Mouse (Mus musculus) heart, postnatal 0 days (tissue): ENCODE measurements around the gene Tfe3. TPM values are rescaled to one million over a fixed set of nuclear protein-coding genes. Genes with fewer than 3 reads are reported as not detected.

Experiments
- ATAC-seq: fragments of 200-750 bp; cut with Nextera tagmentation; 2 replicates; pipeline ENCODE4 v1.8.0; 2017; ENCODE audit warnings: low read depth, moderate number of reproducible peaks, moderate library complexity; ENCODE audit not compliant: insufficient read depth
- DNase-seq: peaks from one replicate; pipeline ENCODE4 v3.0.0-alpha.2; 2016; ENCODE audit warnings: low spot score
- H3K27ac ChIP-seq: fragments of 300-500 bp; sonication (generic); 2 replicates; pipeline ENCODE4 v1.5.1; 2014; ENCODE audit warnings: low read depth, mild to moderate bottlenecking
- H3K27me3 ChIP-seq: fragments of 300-500 bp; sonication (generic); 2 replicates; pipeline ENCODE4 v1.6.1; 2014; ENCODE audit warnings: low read length, mixed read lengths; ENCODE audit not compliant: control insufficient read depth, insufficient read depth
- H3K36me3 ChIP-seq: fragments of 300-500 bp; sonication (generic); replicated peaks from 2 replicates; pipeline ENCODE4 v1.6.1; 2014; ENCODE audit warnings: low read length, mixed read lengths; ENCODE audit not compliant: control insufficient read depth, insufficient read depth
- H3K4me1 ChIP-seq: fragments of 300-500 bp; sonication (generic); 2 replicates; pipeline ENCODE4 v1.6.1; 2014; ENCODE audit warnings: antibody characterized with exemption; ENCODE audit not compliant: control insufficient read depth, insufficient read depth
- H3K4me2 ChIP-seq: fragments of 300-500 bp; sonication (generic); 2 replicates; pipeline ENCODE4 v1.6.1; 2014; ENCODE audit warnings: low read depth, mild to moderate bottlenecking, low read length, moderate library complexity
- H3K4me3 ChIP-seq: fragments of 300-500 bp; sonication (generic); 2 replicates; pipeline ENCODE4 v1.5.1; 2014; ENCODE audit warnings: low read depth, low read length
- H3K9ac ChIP-seq: fragments of 300-500 bp; sonication (generic); replicated peaks from 2 replicates; pipeline ENCODE4 v1.6.1; 2014; ENCODE audit warnings: low read depth, low read length, mixed read lengths
- H3K9me3 ChIP-seq: fragments of 300-500 bp; sonication (generic); replicated peaks from 2 replicates; pipeline ENCODE4 v1.6.1; 2016; ENCODE audit warnings: low read length; ENCODE audit not compliant: control insufficient read depth
- CTCF ChIP-seq: IDR thresholded peaks from 2 replicates; pipeline ENCODE4 v1.5.1; 2016; ENCODE audit warnings: antibody characterized with exemption, control low read depth, low read depth
- EP300 ChIP-seq: IDR thresholded peaks from 2 replicates; pipeline ENCODE4 v1.6.1; 2016; ENCODE audit warnings: antibody characterized with exemption, low read depth
- WGBS: fragments of 180-500 bp; shearing (Covaris S2); extraction: QIAGEN DNeasy Blood & Tissue Kit; methylation state at CpG from one replicate; pipeline ENCODE4 v1.1.7; 2014; 5-methylcytosine and 5-hydroxymethylcytosine counted together
- polyA plus RNA-seq: library from polyadenylated mRNA; unstranded; fragments of >200 nt; fragmentation: Nextera tagmentation; extraction: Ambion mirVana; gene quantifications from 2 replicates; pipeline ENCODE4 v1.2.1, GENCODE M21; 2015
- total RNA-seq: library from RNA; depleted of rRNA; stranded (reverse); fragments of >200 nt; gene quantifications from 2 replicates; pipeline ENCODE4 v1.2.3, GENCODE M21; 2014; ENCODE audit warnings: low replicate concordance

Tfe3 gene
- total and polyA plus RNA-seq, 2 experiments from 2014 or later, result 8.4 to 11.5 TPM

DNA sequence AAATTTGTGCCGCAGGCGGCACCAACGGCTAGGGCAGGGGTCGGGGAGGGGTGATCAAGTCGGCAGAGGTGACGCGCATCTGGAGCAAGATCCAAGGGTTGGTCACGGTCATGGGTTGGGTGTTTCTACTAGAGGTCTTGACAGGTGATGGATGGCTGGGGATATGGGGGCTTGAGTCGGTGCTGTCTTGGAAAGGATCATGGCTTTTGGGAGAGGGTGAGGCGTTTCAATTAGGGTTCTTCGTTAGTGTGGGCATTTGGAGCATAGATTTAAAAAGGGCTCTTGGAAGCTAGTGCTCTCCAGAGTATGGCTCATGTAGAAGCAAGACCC lies 40.1 kb upstream of the Tfe3 start:
- peaks cover 21% of the 10 kb centered on the region for H3K36me3 ChIP-seq
- DNase-seq (no peak), ATAC-seq (no peak)
- peak overlapping the region; percentile 60 for H3K4me2 ChIP-seq
- no peak for TF ChIP-seq CTCF
- no peak for TF ChIP-seq EP300
- 21% methylated on average over 11 of the region's 11 CpGs for WGBS
- peak overlapping the region; percentile 62 for H3K9ac ChIP-seq
- no peaks in the 10 kb centered on the region for H3K27me3 ChIP-seq
- peak overlapping the region; percentile 67 for H3K4me3 ChIP-seq
- no peaks in the 10 kb centered on the region for H3K9me3 ChIP-seq
- H3K4me1 ChIP-seq, result no peaks in the 10 kb centered on the region
- peak overlapping the region; percentile 95 for H3K27ac ChIP-seq

DNA sequence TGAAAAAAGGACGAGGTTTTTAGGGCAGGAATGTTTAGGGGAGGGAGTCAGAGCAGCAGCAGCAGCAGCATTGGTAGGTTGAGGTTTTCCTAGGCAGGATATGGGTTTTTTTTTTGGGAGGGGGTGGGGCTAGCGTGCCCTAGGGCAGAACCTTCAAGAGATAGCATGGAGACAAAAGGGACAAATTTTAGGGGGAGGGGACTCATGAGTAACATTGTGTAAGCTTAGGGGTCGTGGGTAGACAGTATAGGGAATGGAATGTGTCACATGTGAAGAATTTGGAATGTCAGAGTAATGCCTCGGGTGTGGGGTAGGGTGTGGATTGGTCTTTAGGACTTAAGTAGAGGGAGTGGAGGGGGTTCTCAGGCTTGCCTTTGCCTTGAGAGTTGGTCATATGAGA lies 39.7 kb upstream of the Tfe3 start:
- TF ChIP-seq EP300 (no peak), CTCF (no peak)
- Histone ChIP-seq H3K4me3 (peak overlapping the region; percentile 67), H3K27me3 (no peaks in the 10 kb centered on the region), H3K4me2 (peak overlapping the region; percentile 60), H3K36me3 (peaks cover 23% of the 10 kb centered on the region), H3K27ac (peak overlapping the region; percentile 95; the same call in 1 of the 2 replicates), H3K9ac (peak overlapping the region; percentile 62), H3K9me3 (no peaks in the 10 kb centered on the region), H3K4me1 (no peaks in the 10 kb centered on the region)
- WGBS, result 21% methylated on average over 4 of the region's 4 CpGs
- no peak for ATAC-seq
- no peak for DNase-seq

DNA sequence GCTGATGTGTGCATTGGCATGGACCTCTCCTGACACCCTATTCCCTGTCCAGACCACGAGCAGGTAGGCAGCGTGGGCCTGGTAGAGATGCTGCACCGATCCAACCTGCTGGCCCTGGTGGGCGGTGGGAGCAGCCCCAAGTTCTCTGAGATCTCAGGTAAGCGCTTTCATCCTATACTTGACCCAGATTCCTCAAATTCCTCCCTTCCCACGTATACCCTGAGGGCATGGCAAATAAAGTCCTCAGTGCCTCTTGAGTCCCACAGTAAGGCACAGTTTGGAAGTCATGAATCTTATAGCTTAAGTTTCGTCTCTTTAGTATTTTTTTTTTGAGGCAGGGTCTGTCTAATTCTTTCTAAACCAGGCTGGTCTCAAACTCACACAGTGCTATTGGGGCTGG lies 38.2 kb upstream of the Tfe3 start:
- no peak for DNase-seq
- H3K4me3 ChIP-seq, result no peak overlapping the region

DNA sequence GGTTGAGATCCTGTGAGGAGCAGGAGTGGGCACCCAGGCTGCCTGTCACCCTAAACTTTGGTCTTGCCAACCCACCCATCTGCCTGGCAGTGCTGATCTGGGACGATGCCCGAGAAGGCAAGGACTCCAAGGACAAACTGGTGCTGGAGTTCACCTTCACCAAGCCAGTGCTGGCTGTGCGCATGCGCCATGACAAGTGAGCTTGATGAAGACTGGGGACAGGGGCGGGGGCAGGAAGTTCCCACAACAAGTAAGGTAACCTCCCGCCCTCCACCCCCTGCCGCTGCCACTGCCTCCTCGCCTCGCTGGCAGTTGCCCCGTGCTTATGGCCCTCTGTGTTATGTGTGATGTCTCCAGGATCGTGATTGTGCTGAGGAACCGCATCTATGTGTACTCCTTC lies 36.5 kb upstream of the Tfe3 start:
- Histone ChIP-seq H3K9me3 (no peaks in the 10 kb centered on the region), H3K4me2 (no peak overlapping the region), H3K27ac (no peak overlapping the region), H3K4me3 (no peak overlapping the region), H3K4me1 (no peaks in the 10 kb centered on the region), H3K36me3 (peaks cover 23% of the 10 kb centered on the region), H3K27me3 (no peaks in the 10 kb centered on the region), H3K9ac (no peak overlapping the region)
- DNase-seq, result no peak
- no peak for ATAC-seq
- no peak for TF ChIP-seq CTCF
- no peak for TF ChIP-seq EP300
- WGBS, result 79% methylated on average over 12 of the region's 12 CpGs

More for the DNA sequence above, 38.2 kb upstream of the Tfe3 start:
- no peak overlapping the region for H3K4me2 ChIP-seq
- no peak for TF ChIP-seq EP300
- no peak for TF ChIP-seq CTCF
- whole genome bisulfite sequencing, result 67% methylated on average over 5 of the region's 7 CpGs
- no peak overlapping the region for H3K9ac ChIP-seq
- no peaks in the 10 kb centered on the region for H3K4me1 ChIP-seq
- no peaks in the 10 kb centered on the region for H3K9me3 ChIP-seq
- no peak overlapping the region for H3K27ac ChIP-seq
- no peaks in the 10 kb centered on the region for H3K27me3 ChIP-seq
- H3K36me3 ChIP-seq, result peaks cover 23% of the 10 kb centered on the region
- ATAC-seq, result no peak

DNA sequence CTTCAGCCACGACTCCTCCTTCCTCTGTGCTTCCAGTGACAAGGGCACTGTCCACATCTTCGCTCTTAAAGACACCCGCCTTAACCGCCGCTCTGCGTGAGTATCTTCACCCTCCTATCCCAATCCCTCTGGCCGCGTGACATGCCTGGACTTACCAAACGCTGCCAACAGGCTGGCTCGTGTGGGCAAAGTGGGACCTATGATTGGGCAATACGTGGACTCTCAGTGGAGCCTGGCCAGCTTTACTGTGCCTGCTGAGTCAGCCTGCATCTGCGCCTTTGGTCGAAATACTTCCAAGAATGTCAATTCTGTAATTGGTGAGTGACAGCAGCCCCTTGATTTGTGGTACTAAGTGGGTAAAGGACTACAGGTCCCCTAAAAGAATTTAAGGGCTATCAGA lies 35.2 kb upstream of the Tfe3 start:
- Histone ChIP-seq H3K36me3 (peaks cover 23% of the 10 kb centered on the region), H3K9ac (no peak overlapping the region), H3K27ac (no peak overlapping the region), H3K9me3 (no peaks in the 10 kb centered on the region), H3K4me2 (no peak overlapping the region), H3K27me3 (no peaks in the 10 kb centered on the region), H3K4me3 (no peak overlapping the region), H3K4me1 (no peaks in the 10 kb centered on the region)
- DNase-seq (no peak), ATAC-seq (no peak)
- WGBS, result 83% methylated on average over 13 of the region's 13 CpGs
- no peak for TF ChIP-seq CTCF
- no peak for TF ChIP-seq EP300

DNA sequence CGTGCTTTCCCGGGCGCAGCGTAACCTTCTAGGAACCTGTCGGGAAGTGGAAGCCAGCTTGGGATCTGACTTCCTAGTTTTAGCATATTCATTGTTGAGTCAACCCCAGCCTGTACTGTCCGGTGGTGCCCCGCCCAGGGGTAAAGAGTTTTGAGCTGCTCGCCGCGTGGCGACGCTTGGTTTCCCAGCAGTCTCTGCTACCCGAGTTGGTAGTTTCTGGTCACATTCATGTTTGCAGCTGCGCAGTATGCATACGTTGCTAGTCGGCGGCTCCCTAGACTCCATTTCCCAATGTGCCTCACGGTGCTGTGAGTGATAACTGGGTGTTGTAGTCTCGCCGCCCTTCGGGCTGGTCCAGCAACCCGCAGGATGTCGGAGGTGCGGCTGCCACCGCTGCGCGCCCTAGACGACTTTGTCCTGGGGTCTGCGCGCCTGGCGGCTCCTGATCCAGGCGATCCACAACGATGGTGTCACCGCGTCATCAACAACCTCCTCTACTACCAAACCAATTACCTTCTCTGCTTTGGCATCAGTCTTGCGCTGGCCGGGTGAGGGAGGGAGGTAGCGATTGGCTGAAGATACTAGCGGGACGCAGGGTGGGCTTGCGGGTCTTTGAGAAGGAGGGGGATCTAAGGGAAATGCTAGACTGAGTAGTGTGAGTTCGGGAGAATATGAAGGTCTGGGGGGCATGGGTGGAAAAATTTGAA lies 34.0 kb upstream of the Tfe3 start, which contains the start of gene Praf2:
Praf2 (plus strand) TSS at position 225 of the 707 bp plus-strand sequence.
- H3K36me3 ChIP-seq, result peaks cover 23% of the 10 kb centered on the region
- H3K4me2 ChIP-seq, result peak within 1 kb of the TSS; percentile 61
- H3K9me3 ChIP-seq, result no peaks in the 10 kb centered on the region
- peak; percentile 92 for ATAC-seq
- H3K27ac ChIP-seq, result peak within 1 kb of the TSS; percentile 55
- no peaks in the 10 kb centered on the region for H3K4me1 ChIP-seq
- peak; percentile 86 for DNase-seq
- peak within 1 kb of the TSS; percentile 49 for H3K4me3 ChIP-seq
- TF ChIP-seq EP300 (0 out of 2 replicates have a peak, but pooled peaks have one; percentile 26), CTCF (no peak)
- H3K27me3 ChIP-seq, result no peaks in the 10 kb centered on the region
- H3K9ac ChIP-seq, result peak within 1 kb of the TSS; percentile 20; the same call in 1 of the 2 replicates
- WGBS, result 16% methylated on average over 42 of the region's 42 CpGs
